Mouse (Mus musculus): Measurements from ENCODE around the gene Mapt.

DNA sequence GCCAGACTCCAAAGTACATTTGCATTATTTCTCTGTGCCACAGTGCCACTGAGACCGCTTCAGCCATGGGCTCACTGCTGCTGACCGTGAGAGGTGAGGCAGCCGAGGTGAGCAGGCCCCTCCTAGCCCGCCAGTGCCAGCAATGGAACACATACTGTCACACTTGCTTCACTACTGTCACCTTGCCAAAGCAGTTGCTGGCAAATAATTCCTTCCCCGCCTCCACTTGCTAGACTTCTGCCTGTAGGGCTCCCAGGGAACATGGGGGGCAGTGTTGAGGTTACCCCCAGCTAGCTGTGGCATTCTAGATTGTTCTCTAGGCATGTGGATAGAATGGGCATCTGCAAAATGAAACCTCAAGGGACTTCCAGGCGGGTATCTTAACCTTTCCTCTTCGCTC, 6.0 kb downstream of the Mapt start:
- TF ChIP-seq CEBPB (IDR thresholded peaks at IDR 0.05; ENCODE audit: insufficient read depth, poor library complexity, severe bottlenecking) (no peak), POLR2A (IDR thresholded peaks at IDR 0.05; ENCODE audit: insufficient read length, low read depth) (no peak), E2F4 (IDR thresholded peaks at IDR 0.05; ENCODE audit: insufficient read depth) (no peak)
